Mouse (Mus musculus) cortical plate, adult 2 months (tissue): ENCODE data around the gene Orai2.
"Not testable (repeated sequence)": the region's sequence is repeated elsewhere in the genome, so short reads cannot be mapped to it uniquely, and the experiment has no call there.

Source experiments
- CTCF ChIP-seq: fragments of 200-500 bp; IDR thresholded peaks from 2 replicates; pipeline ENCODE4 v1.5.1; 2011; ENCODE audit warnings: mild to moderate bottlenecking, control low read depth, low read length; ENCODE audit not compliant: insufficient read depth; ENCODE audit errors: extremely low read depth
- POLR2A ChIP-seq: fragments of 200-500 bp; IDR thresholded peaks from 2 replicates; pipeline ENCODE4 v1.6.1; 2011; ENCODE audit warnings: mild to moderate bottlenecking, low read length, control low read depth; ENCODE audit not compliant: insufficient read depth; ENCODE audit errors: extremely low read depth

DNA sequence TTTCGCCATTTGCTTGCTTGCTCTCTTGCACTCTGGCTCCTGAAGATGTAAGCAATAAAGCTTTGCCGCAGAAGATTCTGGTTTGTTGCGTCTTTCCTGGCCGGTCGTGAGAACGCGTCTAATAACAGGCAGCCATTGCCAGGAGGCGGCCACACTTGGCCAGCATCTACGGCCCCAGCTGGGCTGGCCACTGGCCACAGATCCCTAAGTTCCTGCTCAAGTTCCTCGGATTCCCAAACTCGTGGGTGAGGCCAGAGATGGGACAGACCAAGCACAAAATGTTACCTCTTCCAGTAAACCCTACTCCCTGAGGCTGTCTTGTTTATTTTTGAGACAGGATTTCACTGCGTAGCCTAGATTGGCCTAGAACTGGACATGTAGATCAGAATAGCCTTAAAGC lies 10.4 kb downstream of the Orai2 start:
- TF ChIP-seq POLR2A, CTCF: not testable (repeated sequence)
